Mouse (Mus musculus) thymus, adult 18-20 months (tissue): ENCODE measurements at regions not wholly inside any gene's neighbourhood (a gene's known extent, or its start where the extent isn't known, plus 50 kb on each side); places are given as distances from the start of the nearest gene placed in this dataset.
A peak's percentile ranks its signal among the peaks of the same experiment; 100 is the strongest.
"Not testable (repeated sequence)": the region's sequence is repeated elsewhere in the genome, so short reads cannot be mapped to it uniquely, and the experiment has no call there.

ENCODE experiments used
- DNase-seq, 2 experiments: peaks; one replicate each; pipeline ENCODE4 v3.0.0; 2022; ENCODE audit warnings: mixed read lengths in 2 of 2

DNA sequence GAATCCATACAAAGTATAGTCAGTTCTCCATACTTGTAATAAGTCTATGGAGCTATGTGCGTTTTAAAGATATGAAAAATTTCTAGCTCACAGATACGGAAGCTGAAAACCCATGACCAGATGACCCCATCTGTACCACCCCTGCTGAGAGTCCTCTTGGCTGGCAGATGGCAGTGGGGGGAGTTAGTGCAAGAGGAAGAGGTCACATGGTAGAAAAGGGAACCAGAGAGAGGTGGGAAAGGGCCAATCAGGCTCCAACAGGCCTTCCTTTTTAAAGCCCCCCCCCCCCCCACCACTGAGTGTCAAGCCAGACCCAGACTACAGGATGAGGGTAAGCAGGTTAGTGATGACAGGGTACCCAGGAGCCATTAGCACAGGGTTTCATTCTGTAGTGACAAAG, 86.4 kb upstream of the Klf13 start:
- DNase-seq = no peak

GRCm38 (mm10) chr7:64024253-64024652, 85.5 kb upstream of the Klf13 start:
- DNase-seq = no peak

DNA sequence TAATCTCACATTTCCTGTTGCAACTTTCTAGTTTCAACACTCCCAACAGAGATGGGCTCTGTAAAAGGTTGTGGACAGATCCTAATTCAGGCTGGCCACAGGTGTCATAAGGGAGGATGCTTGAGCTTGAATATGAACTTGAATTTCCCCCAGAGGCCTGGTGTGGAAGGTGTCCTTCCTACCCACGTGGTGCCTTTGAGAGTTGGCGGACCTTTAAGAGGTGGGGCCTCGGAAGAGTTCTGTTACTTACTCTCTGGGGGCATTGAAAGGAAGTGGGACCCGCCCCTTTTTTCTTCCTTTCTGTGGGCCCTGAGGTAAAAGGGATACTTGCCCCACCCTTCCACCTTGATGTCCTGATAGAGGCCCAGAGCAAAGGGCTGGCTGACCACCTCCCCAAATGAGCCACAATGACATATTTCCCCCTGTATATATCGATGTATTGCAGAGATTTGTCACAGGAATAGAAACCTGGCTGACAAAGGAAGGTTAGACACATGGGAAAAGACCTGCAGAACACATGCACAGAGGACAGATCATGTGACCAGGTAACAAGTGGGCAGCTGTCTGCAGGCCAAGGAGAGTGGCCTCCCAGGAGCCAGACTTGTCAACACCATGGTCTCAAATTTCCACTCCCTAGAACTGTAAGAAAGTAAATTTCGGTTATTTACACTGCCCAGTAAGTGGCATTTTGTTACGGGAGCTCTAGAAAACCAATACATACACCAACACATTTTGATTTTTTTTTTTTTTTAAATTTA, 84.2 kb upstream of the Klf13 start:
- no peak for DNase-seq

DNA sequence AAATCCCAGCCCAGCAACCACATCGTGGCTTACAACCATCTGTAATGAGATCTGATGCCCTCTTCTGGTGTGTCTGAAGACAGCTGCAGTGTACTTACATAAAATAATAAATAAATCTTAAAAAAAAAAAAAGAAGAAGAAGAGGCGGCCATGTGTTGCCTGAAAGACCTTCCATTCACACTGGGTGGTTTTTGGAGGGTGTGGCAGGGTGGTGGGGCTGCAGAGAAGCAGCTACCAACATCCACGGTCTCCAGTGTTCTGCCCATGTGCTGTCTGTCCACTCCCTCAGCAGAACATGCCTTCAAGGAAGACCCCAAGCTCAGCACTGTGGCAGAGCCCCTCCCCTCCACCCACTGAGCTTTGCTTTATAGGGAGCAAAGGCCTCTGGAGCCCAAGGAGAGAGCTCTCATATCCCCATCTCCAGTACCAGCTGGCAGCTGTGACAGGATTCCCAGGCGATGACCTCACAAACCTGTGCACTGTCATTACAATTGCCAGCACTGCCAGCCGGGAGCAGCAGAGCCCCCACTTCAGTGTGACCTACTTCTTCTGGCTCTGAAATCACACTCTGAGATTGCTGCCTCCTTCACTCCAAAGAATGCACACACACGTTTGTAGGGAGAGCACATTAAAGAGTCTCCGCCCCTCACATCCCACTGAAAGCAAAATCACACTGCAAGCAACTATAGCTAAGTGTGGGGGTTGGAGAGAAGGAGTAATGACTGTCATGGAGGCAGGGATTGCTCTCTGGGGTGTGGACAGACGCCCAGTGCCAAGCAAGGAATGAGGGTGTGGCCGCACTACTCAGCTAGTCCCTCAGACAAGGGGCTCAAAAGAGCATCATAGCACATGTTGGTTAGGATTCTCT, 82.8 kb upstream of the Klf13 start:
- no peak for DNase-seq

DNA sequence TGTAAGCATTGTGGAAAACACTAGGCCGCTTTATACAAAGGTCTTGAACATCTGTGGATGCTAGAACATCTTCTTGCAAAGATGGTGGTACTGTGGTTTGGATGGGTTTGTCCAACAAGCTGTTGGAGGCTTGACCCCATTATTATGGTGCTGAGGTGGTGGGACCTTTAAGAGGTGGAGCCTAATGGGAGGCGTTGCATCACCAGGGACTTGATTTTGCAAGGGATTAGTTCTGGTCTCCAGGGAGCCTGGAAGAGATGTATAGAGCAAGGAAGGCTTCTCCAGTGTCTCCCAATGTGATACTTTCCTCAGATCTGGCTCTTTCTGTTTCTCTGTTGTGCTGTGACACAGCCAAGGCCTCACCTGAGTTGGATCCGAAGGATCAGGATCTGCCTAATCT, 79.4 kb upstream of the Klf13 start:
- no peak for DNase-seq

- DNase-seq = no peak
Measured at GRCm38 (mm10) chr7:64016874-64017273, 78.2 kb upstream of the Klf13 start.

DNA sequence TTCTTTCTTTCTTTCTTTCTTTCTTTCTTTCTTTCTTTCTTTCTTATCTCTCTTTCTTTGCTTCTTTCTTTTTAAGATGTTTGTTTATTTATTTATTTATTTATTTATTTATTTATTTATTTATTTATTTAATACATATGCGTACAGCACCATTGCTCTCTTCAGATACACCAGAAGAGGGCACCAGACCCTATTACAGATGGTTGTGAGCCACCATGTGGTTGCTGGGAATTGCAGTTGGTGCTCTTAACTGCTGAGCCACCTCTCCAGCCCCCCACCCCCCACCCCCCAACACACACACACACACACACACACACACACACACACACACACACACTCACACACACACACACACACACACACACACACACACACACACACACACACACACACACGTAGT, 76.4 kb upstream of the Klf13 start:
- DNase-seq = not testable (repeated sequence)

GRCm38 (mm10) chr7:64014227-64014626, 75.5 kb upstream of the Klf13 start:
- DNase-seq = no peak

DNA sequence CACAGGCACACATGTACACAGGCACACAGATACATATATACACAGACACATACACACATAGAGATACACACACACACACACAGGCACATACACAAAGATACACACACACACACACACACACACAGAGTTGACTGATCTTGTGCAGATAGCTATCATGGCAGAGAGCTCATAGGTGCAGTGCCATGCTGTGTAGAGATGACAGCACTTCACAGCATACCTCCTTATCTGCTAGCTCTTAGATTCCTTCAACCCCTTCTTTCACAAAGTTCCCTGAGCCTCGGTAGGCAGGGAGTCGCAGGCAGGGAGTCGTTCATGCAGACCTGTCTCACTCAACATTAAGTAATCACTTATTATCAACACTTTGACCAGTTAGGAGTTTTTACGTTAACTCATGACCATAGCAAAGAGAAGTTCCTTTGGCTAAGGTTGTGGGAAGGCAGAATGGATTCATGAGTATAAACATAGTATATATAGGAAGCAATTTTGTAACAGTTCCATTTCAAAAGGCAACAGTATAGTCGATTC, 74.4 kb upstream of the Klf13 start:
- DNase-seq = no peak

GRCm38 (mm10) chr7:64012268-64012601, 73.5 kb upstream of the Klf13 start:
- peak in 1 of 2 experiments; percentile 52 for DNase-seq

- DNase-seq = peak; percentile 39 to 67
Measured at GRCm38 (mm10) chr7:64011563-64012267, 73.0 kb upstream of the Klf13 start.

- no peak for DNase-seq
Measured at GRCm38 (mm10) chr7:64010640-64011039, 71.9 kb upstream of the Klf13 start.

DNA sequence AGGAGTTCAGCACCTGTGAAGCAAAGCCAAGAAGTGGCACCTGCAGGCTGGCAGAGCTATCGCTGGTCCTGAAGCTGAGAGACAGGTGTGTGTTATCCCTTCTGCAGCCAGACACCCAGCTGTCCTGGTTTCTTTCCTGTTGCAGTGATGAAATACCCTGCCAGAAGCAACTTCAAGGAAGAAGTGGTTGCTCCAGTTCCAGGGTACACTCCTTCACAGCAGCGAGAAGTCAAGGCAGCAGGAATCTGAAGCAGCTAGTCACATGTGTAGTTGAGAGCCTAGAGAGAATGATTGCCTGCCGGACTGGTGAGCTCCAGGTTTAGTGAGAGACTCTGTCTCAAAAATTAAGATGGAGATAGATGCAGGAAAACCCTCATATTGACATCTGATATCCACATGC, 69.1 kb upstream of the Klf13 start:
- no peak for DNase-seq

DNA sequence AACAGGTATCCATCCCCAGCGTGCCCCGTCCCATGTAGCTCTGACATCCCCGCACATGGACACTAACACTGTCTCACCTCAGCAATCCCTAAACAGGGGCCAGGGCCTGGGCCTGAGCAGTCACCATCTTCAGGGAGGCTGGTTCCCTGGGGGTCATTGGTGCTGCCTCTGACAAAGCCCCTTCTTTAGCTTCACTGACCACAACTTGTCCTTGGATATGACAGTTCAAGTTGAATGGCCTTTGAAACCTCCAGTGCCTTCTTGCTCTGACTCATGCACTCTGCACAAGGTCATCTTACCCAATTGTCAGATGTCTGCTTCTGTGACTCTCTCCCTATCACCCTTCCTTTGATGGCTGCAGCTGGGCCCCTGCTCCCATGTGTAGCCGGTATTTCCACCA, 68.2 kb upstream of the Klf13 start:
- no peak for DNase-seq

GRCm38 (mm10) chr7:64005765-64006164, 67.0 kb upstream of the Klf13 start:
- DNase-seq = no peak

- DNase-seq = peak in 1 of 2 experiments; percentile 74
Measured at GRCm38 (mm10) chr7:64003904-64004303, 65.2 kb upstream of the Klf13 start.

GRCm38 (mm10) chr7:64001611-64002111, 62.9 kb upstream of the Klf13 start:
- DNase-seq = peak in 1 of 2 experiments; percentile 64

GRCm38 (mm10) chr7:63998995-63999960, 60.6 kb upstream of the Klf13 start:
- DNase-seq = peak; percentile 83 to 93

DNA sequence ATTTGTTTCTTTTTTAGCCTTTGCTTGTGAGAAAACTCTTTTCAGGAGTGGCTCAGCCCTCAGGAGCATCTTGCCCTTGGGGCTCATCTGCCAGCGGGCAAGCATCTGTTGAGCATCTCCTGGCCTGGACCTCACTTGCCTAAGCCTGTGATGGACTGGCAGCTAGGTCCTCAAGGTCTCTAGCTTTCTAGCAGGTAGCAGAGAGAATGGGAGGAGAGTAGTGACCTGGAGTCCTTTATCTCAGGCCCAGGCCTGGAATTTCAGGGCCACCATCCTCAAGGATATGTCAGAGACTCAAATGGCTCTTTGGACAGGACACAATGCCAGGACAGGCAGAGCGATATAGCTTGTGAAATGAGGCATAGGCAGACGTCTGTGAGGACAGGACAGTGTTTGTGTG, 59.3 kb upstream of the Klf13 start:
- DNase-seq = no peak

DNA sequence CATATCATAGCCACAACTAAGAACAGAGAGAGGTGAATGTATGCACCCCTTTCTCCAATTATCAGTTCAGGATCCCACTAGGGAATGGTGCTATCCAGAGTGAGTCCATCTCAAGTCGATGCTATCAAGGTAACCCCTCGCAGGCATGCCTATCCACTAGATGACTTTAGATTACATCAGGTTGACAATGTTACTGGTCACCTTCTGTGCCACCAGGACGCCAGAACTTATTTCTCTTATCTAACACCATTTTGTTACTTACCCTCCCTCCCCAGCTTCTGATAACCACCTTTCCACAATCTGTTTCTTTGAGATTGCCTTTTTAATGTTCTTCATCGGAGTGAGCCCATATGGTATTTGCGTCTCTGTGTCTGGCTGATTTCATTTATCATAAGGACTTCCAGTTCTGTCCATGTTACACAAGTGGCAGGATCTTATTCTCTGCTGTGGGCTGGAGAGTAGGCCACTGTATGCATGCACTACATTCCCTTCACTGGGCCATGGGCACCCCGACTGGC, 57.9 kb upstream of the Klf13 start:
- DNase-seq = no peak

DNA sequence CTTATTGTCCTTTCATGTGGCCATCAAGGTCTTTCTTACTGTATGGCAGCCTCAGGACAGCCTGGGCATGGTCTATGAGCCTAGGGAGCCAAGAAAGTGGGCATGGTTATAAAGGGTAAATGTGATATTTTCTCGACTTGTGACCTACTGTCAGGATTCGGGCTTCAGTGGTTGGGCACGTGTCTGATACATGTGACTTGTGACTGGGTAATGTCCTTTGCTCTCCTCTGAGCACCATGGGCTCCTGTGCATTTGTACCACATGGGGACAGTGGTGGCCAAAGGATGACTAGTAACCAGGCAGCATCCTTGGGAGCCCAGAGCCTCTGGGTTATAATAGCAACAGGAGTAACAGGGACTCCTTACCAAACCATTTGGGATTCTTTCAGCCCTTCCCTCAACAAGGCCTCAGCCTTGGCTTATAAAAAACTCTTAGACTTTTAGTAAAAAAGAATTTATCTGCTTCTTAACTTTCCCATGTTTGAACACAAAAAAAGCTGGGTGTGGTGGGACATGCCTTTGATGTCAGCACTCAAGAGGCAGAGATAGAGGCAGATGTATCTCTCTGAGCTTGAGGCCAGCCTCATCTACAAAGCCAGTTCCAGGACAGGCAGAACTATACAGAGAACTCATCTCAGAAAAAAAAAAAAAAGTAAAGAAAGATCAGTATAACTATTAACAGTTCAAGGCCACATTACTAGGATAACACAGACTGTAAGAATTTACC, 56.7 kb upstream of the Klf13 start:
- no peak for DNase-seq
